Mouse (Mus musculus) kidney, adult 11 months (tissue): ENCODE results near the gene Rgp1.
"Not testable (repeated sequence)": the region's sequence is repeated elsewhere in the genome, so short reads cannot be mapped to it uniquely, and the experiment has no call there.

Experiments
- DNase-seq: peaks from one replicate; pipeline ENCODE4 v3.0.0; 2022

The Rgp1 gene

DNA sequence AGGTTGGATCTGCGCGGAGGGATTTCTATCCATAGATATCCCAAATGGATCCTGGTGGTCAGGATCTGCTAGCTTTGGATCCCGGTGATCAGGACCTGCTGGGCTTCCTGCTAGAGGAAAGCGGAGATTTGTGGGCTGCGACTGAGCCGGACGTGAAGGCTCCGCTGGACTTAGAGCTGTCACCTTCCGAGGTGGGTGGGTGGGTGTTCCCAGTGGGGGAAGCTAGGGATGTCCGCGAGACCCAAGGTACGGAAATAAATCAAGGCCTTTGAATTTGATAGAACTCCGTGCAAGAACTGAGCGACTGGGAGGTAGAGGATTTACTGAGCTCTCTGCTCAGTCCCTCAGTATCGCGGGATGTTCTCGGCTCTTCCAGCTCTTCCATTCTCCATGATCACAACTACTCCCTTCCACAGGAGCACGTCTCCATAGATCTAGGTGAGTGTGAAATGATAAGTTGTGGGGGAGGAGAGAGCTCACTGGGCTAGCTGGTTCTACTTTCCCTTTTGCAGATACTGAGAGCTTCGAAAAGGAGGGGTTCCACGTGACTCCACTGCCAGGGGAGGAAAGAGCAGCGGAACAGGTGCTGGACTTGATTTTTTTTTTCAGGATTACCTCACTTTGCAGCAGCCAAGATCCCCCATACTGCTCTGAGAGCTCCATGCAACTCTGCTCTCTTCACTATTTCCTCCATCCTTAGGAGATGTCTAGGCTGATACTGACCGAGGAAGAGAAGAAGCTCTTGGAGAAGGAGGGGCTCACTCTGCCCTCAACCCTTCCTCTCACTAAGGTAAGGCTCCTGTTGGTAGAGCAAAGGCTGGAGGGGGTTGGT, 15.5 kb upstream of the Rgp1 start:
- peak; percentile 28 for DNase-seq

DNA sequence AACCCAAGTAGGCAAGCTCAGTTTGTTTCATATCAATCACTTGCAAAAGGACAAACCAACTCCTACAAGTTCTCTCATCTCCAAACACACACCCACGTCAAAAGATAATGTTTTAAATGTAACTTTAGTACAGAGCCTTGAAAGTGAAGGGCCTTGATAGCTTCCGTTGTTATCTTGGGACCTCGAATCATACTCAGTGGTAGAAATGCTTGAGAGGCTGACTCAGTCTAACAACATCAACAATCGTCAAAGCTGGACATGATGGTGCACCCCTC, 15.0 kb upstream of the Rgp1 start:
- no peak for DNase-seq

DNA sequence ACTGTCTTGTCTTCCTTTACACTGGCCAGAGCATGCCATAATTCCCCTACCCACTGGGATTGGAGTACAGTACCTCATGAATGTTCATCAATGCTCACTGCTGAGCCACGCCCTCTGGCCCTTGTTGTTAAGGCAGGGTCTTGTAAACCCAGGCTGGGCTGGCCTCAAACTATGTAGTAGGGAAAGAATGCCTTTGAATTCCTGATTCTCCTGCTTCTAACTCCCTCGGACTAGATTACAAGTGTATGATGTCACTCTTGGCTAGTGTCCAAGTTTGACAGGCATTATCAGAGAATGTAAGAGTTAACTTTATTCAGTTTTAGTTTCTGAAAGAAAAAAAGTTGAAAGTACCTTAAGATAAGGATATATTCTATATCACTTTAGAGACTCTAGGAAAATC, 14.3 kb upstream of the Rgp1 start:
- DNase-seq = no peak

DNA sequence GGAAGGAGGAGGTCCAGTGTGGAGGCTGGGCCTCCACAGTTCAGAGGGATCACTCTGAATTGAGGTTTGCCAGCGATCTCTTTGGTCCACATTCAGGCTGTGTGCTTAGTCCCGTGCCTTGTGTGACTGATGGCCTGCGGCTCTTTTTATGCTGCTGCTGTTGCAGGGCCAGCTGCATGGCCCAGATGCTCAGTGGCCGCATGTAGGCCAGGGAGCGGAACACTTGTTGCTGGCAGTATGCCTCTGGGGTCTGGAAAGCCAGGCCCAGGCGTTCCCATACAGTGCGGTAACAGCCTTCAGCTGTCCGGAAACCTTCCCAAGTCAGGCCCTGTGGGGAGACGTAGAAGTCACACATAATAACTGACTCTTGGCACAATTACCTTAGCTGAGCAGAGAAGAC, 11.4 kb upstream of the Rgp1 start:
- no peak for DNase-seq

DNA sequence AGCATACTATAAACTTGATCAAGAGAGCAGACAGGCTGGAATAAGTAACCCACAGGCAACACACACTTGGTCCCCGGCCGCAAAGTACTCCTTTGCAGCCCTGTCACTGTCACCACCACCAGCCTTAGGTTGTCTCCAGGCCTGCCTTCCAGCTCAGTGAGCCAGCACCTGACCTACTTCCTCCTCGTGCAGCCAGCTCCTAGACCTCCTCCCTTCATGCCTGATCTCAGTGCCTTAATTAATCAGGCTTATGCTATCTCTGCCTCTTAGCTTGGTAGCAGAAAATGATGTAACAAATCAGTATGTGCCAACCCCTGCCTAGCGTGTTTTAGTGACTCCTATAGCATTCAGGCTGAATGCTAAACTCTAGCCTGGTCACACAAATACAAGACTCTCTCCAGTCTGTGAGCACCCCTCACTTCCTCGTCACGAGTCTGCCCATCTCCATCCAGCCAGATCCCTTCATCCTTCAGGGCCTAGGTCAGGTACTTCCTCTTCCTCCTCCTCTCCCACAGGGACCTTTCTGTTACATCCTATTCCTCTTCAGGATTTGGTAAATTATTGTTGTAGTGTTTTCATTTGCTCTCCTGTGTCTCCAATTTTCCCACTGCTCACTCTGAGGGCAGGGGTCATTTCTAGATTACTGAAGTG, 7.0 kb upstream of the Rgp1 start:
- DNase-seq = no peak

DNA sequence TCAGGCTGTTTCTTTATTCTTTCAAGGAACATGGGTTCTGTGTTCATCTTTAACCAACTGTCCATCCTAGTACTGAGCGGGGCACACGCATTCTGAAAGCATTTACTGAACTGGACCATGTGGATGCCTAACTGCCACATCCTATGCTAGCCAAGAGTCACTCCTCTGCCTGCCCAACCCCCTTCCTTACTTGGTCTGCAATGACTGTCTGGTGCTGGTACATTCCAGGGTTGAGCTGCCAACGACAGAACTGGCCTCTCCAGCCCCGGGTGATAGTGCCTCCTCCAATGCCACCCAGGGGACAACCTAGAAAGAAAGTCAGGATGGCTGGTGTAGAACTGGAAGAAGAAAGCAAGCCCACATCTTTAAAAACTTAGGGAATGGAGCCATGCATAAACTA, 5.0 kb upstream of the Rgp1 start:
- no peak for DNase-seq

DNA sequence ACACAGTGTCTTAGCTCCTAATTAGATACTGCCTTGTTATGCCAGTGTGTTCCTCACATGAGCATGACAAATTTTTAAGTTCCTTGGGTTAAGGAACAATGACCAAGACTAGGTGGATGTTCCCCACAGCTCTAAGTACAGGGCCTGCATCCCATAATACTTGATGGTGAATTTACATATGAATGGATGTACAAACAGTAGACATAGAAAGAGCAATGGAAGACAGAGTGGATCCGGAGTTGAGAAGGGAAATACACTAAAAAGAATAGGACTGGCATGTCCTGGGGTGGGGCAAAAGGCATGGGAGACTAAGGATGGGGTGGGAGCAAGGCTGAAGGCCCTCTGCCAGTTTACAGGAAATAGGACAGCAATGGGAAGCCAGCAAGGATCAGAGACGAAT, 3.2 kb upstream of the Rgp1 start:
- no peak for DNase-seq

DNA sequence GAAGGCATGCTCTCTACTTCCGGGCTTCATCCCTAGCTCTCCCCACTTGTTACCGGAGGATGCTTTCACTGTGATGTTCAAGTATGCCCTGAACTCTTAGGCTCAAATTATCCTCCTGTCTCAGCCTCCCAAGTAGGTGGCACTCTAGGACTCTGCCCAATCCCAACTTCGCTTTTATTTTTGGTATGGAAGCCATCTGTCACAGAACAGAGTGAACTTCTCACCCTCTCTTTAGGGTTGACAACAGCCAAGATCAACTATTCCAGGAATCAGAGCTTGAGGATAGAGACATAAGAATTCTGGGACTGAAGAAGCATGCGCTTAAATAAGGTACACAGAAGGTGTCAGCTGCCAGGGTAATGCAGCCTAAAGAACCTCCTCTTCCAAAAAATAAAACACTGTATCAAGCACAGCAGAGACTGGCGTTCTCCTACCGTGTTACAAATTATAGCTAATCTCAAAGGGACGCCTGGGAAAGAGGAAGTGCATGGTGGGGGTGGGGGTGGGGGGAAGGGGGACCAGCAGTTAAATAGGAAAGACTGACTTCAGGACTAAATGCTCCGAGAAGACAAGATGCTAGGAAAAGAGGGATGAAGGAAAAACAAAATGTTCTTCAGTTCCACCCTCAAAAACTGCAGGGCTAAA, 1.2 kb upstream of the Rgp1 start:
- no peak for DNase-seq

DNA sequence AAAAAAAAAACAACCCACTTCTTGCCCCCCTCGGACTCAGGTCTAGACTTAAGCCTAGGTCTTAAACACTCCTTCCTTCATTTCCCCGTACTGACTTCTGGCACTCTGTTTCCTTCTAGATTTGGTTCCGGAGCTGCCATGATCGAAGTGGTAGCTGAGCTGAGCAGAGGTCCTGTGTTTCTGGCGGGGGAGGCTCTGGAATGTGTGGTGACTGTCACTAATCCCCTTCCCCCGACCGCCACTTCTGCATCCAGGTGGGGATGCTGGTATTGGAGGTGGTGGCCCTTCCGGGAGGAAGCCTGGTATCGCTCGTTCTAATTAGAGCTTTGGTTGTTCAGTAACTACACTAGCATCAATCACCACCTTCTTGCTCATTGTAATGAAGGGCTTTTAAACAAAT, 741 bp downstream of the Rgp1 start:
- DNase-seq = no peak

DNA sequence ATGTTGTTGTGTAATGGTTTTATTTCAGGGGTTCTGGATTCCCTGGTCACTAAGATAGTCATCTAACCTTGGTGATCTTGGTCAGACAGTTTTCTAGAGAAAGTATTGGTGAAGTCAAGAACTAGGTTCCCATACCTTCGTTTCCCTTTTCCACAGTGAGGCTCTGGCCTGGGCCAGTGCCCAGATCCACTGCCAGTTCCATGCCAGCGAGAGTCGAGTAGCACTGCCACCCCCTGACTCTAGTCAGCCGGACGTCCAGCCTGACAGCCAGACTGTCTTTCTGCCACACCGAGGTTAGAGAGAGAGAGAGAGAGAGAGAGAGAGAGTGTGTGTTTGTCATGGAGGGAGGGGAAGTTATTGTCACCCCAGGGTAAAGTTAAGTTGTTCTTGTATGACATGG, 1.2 kb downstream of the Rgp1 start:
- DNase-seq = no peak

DNA sequence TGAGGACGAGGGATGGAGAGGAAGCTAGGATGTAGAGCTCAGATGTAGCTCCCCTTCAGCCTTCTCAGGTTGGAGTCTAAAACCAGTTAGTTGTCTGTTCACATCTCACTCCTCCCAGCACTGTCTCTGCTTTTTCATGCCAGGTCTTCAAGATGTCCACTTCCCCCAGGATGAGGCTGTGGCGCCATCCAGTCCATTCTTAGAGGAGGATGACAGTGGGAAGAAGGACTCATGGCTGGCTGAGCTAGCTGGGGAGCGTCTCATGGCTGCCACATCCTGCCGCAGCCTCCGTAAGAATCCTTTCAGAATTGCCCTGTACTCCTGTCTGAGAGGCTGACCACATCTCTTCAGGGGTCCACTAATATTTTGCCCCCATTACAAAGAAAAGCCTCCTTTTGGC, 2.2 kb downstream of the Rgp1 start:
- no peak for DNase-seq

DNA sequence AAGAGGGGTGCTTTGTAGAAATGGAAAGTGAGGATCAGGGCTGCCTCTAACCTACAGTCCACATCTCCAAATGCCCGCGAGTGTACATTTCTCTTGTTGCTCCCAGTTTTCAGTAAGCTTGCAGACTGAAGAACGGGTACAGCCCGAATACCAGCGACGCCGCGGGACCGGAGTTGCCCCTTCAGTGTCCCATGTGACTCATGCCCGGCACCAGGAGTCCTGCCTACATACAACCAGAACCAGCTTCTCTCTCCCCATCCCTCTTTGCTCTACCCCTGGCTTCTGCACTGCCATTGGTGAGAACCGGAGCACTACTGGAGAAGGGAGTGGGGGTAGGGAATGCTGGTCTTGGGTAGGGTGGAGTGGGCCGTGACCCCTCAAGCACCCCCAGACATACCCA, 2.9 kb downstream of the Rgp1 start:
- no peak for DNase-seq

DNA sequence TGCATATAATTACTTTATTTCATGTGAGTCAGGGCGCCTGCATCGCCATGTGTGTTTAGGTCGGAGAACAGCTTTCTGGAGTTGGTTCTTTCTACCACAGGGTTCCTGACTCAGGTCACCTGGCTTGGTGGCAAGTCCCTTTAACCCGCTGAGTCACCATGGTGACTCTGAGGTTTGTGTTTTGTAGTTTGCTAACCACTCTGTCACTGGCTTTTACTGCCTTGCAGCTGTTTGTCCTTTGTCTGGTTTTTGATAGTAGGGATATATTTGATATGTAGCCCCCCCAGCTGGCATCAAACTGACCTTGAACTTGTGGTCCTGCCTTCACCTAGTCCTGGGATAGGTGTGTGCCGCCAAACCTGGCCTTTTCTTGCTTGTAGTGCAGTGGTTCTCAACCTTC, 3.7 kb downstream of the Rgp1 start:
- no peak for DNase-seq

DNA sequence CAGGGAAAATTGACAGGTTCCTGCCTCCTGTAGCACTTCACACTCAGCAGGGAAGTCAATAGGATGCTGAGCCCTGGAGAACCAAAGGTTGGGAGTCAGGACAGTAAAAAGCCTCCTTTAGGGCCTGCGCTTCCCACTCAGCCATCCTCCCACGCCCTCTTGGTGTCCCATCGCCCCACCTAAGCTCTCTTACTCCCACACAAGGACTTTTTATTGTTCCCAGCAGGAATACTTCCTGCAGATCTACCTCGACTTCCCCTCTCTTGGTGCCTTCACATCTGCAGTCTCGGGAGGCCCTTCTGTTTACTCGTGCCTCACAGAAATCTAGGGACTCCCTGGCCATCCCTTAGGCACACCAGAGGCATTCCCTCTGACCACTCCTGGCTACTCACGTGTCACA, 4.9 kb downstream of the Rgp1 start:
- no peak for DNase-seq

DNA sequence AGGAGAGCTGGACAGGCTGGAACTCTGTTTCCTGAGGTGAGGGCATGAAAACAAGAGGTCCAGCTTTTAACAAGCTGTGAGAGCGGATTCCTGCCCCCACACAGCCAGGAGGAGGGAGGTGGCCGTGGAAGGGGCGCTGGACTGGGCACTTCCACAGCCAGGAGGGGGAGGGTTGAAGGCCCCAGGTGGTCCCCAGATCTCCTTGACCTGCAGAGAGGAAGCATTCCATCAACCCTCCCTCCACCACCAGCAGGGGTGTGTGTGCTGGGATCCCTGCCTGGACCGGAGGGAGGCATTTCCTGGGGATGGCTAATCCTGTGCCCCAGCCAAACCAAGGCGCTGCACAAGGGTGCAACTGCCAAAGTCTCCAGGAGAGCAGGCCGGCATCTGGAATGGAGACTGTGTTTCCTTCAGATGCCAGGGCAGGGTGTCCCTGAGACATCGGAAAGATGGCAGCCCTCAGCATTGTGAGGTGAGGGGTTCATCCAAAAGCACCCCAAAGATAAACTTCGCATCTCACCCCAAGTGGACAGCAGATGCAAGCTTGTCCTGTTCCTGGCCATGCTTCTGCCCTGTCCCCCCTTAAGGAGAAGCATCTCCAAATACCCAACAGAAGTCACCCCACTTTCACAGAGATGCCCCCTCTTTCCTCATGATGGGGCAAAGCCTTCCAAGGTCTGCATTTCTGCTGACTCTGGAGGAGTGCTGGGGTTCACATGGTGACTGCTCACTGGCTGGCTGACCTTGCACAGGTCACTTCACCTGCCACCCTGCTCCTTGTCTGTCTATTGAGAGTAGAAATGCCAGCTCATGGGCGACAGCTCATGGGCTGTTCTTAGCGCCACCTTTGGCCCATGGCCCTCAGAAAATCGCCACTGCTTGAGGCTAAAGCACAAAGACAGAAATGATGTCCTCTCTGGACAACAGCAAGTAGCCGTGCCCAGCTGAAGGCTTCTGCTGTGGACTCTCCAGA, 6.2 kb downstream of the Rgp1 start, which contains the start of gene Msmp:
Gene Msmp, minus strand, starts transcription at position 51 of the 973 bp plus-strand sequence.
- DNase-seq = peak; percentile 60

DNA sequence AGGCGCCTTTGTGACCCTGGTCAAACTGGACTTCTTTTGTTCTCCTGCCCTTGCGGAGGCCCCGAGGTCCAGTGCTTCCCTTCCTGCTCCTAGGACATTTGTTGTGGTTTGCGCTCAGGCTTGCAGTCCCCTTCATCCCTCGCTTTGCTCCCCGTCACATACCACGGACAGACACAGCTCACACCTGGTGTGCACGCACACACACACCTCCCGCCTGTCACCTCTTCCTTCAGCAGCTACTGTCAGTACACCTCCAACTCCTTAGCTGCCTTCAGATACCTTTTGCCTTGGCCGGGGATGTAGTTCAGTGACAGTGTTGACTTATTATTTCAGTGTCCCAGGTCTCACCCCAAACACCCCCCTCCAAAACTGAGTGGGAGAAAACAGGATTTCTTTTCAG, 7.2 kb downstream of the Rgp1 start:
- no peak for DNase-seq

DNA sequence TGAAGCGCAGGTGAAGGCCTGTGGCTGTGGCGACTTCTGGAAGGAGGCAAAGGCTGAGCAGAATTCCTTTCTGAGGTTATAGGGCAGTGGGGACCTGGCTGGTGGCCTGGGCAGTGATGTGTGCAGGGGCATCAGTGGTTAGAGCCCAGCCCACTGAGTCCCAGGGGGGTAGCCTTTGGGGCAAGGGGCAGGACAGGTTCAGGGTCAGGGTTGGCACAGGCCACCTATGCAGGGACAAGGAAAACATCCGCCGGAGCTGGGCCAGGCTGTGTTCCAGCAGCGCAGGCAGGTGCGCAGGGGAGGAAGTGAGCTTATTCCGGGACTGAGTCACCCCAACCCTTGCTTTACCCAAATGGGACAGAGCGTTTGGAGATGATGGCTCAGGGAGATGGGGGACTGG, 7.9 kb downstream of the Rgp1 start:
- DNase-seq = peak; percentile 89

DNA sequence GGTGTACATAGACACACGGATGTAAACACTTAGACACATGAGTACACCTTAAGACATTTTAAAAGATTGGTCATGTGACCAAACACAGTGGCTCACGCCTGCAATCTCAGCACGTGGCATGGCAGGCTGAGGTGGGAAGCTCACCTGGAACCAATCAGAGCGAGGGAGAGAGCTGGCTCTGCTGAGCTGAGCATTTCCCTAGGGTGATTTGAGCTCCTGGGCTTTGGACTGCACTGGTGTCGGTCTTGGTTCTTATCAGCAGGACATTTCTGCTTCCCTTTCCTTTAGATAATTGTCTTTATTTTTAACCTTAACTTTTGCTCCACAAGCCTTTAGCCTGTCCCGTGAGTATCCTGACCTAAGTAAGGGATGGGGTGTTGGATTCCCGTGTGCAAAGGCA, 9.2 kb downstream of the Rgp1 start:
- peak; percentile 46 for DNase-seq

DNA sequence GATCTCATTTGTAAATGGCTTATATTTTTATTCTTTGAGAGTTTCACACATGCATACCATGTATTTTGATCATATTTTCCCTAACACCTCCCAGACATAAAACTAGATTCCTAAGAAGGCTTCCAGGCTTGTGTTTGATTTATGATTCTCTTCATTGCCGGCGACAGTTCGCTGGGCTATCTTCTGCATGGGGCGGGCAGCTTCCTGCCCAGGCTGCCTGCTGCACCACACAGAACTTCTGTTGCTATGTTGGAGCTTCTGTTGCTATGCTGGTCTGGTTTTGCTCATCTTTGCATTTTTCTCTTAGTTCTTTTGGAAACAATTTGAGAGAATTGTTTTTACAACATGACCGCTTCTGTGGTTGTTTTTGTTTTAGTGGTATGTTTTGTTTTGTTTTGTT, 13.0 kb downstream of the Rgp1 start:
- no peak for DNase-seq

DNA sequence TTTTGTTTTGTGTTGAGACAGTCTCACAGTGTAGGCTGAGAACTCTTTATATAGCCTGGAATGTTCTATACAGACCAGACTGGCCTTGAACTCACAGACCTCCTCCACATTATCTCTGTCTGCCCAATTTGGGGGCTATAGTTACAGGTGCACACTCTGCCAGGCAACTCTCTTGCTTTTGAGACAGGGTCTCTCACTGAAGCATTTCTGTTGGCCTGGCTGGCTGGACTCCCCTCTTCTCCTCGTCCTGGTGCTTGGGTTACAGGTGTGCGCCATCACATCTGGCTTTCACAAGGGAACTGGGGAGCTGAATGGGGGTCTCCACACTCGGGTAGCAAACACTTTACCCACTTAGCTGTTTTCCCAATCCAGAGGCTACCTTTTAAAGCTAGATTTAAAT, 13.4 kb downstream of the Rgp1 start:
- DNase-seq = no peak

DNA sequence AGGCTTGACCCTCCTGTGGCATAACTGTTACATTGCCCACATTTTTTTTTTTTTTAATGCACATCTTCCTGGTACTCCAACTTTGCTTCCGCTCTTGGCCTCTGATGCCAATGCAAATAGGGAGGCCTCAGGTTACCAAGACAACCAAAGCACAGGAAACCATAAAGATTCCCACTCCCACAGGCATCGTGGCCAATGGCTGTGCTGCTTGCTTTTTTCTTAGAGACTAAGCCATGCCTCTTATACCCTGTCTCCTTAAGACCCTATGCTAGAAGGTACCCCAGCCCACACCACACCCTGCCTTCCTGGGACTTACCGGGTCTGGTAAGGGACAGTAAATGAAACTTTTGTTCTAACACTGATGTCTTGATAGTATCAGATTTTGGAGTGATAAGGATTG, 14.9 kb downstream of the Rgp1 start:
- no peak for DNase-seq

DNA sequence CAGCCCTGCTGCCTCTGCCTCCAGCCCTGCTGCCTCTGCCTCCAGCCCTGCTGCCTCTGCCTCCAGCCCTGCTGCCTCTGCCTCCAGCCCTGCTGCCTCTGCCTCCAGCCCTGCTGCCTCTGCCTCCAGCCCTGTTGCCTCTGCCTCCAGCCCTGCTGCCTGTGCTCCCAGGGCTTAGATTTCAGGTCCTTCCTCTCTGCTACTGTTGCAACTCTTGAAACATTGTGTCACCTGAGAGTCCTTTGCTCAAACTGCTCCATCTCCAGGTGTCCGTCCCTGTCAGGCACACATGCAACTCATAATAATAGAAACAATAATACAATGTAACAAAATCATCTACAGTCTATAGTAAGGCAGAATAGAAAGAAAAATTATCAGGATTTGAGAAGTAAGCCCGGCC, 18.1 kb downstream of the Rgp1 start:
- DNase-seq = not testable (repeated sequence)

DNA sequence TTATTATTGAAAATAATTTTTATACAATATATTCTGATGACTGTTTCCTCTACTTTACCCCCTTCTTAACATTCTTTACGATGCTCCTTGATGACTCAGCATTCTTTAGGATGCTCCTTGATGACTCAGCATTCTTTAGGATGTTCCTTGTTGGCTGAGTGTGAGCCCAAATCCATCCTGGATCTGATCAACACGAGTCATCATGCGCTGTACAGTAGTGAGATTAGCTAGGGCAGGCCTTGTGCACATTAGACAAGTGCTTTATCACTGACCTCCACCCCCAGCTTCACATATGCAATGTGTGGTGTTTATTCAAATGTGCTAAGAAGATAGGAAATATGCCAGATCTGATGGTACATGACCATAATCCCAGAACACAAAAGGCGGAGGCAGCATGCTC, 19.7 kb downstream of the Rgp1 start:
- DNase-seq = no peak
